Mouse (Mus musculus) thymus, postnatal 36 days (tissue): ENCODE measurements at regions not wholly inside any gene's neighbourhood (a gene's known extent, or its start where the extent isn't known, plus 50 kb on each side); places are given as distances from the start of the nearest gene placed in this dataset.

Source experiments
- DNase-seq, 2 experiments: peaks; one replicate each; pipeline ENCODE4 v3.0.0; 2022; ENCODE audit warnings: mixed read lengths in 2 of 2

DNA sequence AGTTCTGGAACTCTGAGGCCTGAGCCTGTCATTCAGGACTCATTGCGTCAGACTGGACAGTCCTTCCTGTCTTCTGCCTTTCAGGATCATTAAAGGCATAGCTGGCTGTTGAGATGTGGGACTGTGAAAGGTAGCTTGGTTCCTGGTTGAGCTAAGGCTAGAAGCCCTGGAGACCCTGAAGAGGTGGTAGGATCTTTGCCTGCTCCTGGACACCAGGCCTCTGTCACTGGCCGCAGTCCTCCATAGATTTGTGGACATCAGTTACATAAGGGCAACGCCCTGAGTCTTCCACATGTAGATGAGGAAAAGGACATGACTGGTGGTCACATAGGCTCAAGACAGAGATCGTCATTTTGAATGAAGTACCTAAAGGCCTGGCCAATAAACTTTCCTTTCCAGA is 127.9 kb downstream of the Opa1 start:
- DNase-seq = no peak

DNA sequence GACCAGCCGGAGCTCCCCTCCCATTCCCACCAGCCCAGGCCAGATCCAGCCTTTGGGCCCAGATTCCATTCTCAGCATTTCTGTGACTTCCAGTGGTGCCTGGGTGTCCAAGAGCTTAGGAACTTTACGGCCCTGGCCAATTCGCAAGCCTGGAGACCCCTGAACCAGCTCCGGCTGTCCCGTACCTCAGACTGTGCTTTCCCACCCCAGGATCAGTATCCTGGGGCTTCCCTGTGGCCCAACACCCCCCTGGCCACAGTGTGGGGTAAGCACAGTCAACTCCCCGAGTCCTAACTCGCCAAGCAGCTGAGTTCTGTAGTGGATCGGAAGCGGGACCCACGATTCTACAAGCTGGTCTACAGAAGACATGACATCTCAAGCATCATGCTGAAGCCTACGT is 128.5 kb downstream of the Opa1 start:
- DNase-seq = no peak

DNA sequence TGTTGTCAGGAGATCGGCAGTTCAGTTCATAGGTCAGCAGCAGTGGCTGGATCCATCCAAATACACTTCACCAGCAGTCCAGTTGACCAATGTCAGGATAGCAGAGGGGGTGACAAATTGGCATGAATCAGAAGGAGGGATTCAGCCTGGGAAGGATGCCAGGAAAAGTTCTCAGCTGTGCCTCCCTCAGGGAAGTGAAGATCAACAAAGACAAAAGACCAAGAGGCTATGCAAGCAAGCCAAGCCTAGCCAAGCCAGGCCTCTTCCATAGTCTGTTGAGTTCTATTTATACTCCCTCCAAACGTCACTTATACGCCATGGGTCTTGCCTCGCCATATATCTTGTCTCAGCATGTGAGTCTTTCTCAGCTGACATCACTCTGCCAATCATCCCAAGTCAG is 129.9 kb downstream of the Opa1 start:
- no peak for DNase-seq

- no peak for DNase-seq
These were observed 132.3 kb downstream of the Opa1 start for GRCm38 (mm10) chr16:29711386-29711785.

DNA sequence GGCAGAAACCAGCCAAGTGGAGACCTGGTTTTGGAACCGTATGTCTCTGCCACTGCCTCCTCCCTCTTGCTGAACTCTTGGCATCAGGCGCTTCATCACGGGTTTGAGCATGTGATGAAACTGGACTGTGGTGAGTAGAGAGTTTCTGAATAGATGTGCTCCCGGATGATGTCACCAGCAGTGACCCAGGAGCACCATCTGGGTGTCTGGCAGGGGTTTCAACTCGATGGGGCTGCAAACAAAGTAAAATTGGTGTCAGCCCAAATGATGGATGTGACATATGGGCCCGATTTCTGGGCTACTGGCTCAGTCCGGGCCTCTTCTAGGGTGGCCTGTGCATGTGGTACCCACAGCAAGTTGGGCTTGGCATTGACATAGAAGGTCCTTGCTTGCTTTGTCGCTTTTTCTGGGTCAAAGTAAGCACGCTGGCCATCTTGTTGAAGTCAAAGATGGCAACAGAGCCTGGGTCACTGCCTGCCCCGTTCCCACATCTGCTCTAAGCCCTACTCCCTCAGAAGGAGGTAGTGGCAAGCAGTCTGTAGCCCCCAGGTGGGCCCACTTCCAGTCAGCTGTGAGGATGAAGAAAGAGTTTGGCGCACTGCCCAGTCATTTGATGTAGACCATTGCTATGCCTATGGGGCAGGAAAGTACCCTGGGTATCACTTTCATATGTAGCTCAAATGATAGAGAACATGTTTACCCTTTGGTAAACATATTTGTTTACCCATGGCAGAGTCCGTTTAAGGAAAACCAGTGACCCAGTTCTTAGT is 133.0 kb downstream of the Opa1 start:
- no peak for DNase-seq

DNA sequence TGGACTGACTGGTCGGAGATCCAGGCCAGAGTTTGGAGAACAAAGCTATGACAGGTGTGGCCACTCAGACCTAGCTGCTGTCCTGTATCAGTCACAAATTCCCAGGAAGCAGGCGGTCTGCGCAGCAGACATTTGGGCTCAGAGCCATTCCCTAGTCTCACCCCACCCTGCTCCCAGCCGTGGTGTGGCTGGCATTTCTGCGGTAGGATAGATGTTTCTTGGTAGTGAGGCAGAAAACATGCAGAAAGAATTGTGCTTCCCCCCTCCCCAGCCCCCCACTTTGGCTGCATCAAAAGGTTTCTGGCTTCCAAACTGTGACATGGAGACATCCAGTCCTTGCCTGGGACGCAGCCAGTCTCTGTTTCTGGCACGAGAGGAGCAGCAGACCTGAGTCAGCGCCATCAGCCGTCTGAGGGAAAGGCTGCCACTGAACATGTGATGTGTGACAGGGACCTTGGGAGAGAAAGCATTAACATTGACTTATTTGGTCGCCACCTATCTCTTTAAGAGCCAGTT is 135.5 kb downstream of the Opa1 start:
- no peak for DNase-seq

- no peak for DNase-seq
These were observed 139.8 kb downstream of the Opa1 start for GRCm38 (mm10) chr16:29718965-29719364.

DNA sequence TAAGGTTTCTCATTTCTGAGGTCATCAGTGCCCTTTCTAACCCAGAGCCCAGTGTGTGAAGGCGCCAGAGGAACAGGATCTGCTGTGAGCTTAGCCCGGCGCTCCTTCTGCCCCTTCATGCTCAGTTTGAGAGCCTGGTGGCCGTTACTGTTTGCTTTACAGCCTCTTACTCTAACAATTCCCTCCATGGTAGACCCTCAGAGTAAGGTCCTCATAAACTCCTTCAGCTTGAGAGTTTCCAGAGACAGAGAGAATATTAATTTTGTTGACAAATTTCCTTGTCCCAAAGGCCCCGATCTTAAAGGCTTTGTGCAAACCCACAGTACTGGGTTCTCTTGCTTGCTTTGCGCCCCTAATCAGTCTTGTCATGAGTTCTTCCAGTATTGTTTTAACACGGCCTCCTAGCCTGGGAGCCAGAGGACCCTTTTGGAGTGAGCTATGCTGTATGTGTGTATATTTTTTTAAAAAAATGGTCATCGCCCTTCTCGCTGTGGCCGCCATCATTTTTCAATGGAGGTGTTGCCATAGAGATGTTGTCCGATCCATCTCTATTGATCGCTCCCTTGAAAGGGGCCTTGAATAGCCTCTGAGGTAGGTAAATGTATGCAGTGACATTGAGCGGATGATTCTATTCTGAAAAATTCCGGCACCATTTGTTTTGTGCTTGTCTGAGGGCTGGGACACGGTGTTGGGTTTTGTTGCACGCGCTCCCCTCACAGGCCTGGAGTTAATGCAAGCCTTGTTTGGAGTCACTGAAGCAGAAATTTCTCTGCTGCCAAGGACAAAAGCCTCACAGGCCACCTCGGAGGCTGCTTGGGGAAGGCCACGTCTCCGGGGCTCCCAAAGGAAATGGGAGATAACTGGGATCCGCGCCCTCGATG is 140.7 kb downstream of the Opa1 start:
- no peak for DNase-seq

GRCm38 (mm10) chr16:29725153-29725552 is 146.0 kb downstream of the Opa1 start:
- no peak for DNase-seq

- DNase-seq = no peak
These were observed 146.4 kb downstream of the Opa1 start for GRCm38 (mm10) chr16:29725563-29725962.

- no peak for DNase-seq
These were observed 148.3 kb downstream of the Opa1 start for GRCm38 (mm10) chr16:29727397-29727796.

- peak; percentile 63 to 73 for DNase-seq
These were observed 149.8 kb downstream of the Opa1 start for GRCm38 (mm10) chr16:29728769-29729481.

GRCm38 (mm10) chr16:29730010-29730409 is 150.9 kb downstream of the Opa1 start:
- DNase-seq = no peak

GRCm38 (mm10) chr16:29732889-29733288 is 153.8 kb downstream of the Opa1 start:
- no peak for DNase-seq

DNA sequence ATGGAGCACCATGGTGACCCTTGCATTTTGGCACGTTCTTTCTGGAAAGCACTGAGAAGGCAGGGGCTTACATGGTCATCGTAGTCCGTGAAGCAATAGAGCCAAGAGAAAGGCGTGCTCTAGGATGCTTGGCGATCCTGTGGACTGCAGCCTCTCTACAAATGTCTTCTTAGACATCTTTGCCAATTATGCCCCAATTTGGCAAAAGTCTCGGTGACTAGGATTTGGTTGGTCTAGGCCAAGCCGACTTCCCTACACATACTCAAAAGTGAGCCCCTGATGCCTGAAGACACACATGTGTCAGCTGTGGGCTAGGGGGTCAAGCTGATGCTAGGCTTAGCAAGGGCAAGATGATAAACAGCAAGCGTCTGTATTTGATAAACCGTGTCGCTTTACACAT is 154.7 kb downstream of the Opa1 start:
- no peak for DNase-seq

GRCm38 (mm10) chr16:29734324-29734723 is 155.2 kb downstream of the Opa1 start:
- DNase-seq = no peak

- DNase-seq = no peak
These were observed 155.7 kb downstream of the Opa1 start for GRCm38 (mm10) chr16:29734738-29735250.

DNA sequence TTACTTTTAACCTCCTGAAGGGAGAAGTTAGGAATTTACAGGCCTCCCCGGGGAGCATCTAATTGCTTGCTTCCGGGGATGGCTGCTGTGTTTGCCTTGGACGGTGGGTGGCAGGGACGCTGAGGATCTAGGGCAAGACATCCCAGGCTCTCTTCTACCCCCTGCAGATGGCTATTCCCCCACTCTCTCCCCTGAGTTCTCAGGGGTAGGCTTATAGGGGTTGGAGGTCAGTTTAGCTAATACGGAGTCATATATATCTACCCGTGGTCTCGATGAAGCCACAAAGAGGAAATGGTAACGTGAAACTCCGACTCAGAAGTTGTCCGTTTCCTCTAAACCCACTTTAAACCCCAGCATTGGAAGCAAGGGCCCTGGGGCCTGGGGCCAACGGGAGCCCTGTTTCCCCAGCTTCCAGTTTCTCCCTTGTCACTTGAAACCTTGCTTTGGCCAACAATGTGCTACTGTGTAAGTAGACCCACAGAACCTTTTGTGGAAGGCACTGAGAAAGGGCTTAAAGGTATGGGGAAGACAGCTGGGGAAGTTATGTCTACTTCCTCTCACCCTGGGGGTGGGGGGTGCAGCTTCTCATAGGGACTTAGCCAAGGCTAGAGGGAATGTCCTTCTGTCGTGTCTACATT is 156.4 kb downstream of the Opa1 start:
- no peak for DNase-seq

DNA sequence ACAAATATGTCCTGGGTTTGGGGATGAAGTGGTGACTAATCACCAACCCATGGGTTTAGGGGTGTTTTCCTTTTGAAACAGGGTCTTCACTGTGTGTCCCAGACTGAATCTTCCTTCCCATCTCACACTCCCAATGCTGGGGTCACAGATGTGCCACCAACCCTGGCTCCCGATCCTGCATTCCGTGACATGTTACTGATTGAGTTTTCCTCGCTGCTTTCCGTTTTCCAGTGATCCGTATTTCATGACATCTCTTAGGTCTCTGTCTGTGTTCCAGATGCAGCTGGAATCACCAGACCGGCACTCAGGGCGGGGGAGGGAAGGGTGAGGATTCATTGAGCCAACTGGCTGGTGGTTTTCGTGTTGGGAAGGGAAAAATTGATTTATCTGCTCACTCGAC is 157.1 kb downstream of the Opa1 start:
- no peak for DNase-seq

- DNase-seq = no peak
These were observed 158.9 kb downstream of the Opa1 start for GRCm38 (mm10) chr16:29738075-29738474.

DNA sequence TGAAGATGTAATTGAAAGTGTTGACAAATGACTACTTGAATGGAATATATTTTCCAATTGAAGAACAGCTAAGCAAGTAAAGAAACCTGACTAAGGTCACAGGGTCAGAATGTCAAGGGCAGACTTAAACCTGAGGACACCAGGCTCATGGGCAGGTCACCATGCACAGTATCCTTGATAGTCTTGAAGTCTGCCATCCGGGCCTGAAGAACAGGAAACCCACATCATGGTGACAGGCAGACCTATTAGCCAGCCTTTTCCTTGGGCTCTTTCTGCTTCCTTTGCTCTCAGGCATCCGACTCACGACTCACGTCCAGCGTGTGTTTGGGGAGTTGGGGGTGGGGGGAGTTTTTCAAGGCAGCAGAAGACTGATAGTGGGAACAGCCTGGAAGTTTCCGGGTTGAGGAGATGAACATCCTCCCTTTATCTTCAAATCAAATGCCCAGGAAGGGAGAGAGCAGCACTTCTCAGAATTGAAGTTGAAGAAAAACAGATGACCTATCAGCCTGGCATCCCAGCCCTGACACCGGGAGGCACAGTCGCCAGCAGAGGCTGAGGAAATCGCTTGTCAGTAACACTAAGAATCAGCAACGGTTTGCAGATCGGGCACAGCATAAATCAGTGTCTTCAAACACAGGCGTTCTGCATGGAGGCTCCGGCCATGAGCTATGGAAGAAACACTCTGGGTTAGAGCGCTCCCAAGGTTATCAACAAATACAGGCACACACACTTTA is 163.5 kb downstream of the Opa1 start:
- DNase-seq = no peak

DNA sequence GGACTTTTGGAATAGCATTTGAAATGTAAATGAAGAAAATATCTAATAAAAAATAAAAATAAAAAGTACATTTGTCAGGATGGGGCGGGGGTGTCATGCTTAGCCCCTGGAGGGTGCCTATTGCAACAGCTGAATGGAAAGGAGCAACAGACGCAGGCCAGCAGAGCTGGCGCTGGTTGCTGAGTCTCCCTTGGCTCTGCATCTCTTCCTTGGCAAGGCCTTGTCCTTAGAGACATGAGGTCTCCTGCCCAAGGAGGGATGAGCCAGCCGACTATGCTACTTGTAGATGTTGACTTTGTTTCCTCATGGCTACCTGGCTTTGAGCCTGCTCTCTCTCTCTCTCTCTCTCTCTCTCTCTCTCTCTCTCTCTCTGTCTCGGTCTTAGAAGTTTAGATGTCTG is 166.4 kb downstream of the Opa1 start:
- DNase-seq = no peak
